Mouse (Mus musculus) spleen, adult 2 months (tissue): Measurements from ENCODE around the gene Med27.

Experiments
- CTCF ChIP-seq: fragments of 200-500 bp; IDR thresholded peaks from 2 replicates; pipeline ENCODE4 v1.5.1; 2011; ENCODE audit warnings: mild to moderate bottlenecking, inconsistent platforms; ENCODE audit not compliant: insufficient read depth, insufficient read length, insufficient replicate concordance; ENCODE audit errors: extremely low read depth
- POLR2A ChIP-seq: fragments of 200-500 bp; IDR thresholded peaks from 2 replicates; pipeline ENCODE4 v1.6.1; 2011; ENCODE audit warnings: low read depth, low read length, inconsistent platforms

GRCm38 (mm10) chr2:29360956-29361355 lies 14.3 kb downstream of the Med27 start:
- TF ChIP-seq POLR2A (no peak), CTCF (no peak)
